Mouse (Mus musculus) kidney, embryonic 14.5 days (tissue): Measurements from ENCODE around the gene Strn4. TPM values are rescaled to one million over a fixed set of nuclear protein-coding genes. Genes with fewer than 3 reads are reported as not detected.
A peak's percentile ranks its signal among the peaks of the same experiment; 100 is the strongest.

ENCODE experiments used
- ATAC-seq: fragments of 200-750 bp; cut with Nextera tagmentation; 2 replicates; pipeline ENCODE4 v1.8.0; 2017; ENCODE audit warnings: moderate number of reproducible peaks, mild to moderate bottlenecking, moderate TSS enrichment, moderate library complexity; ENCODE audit not compliant: low FRiP score, low TSS enrichment
- H3K27ac ChIP-seq: fragments of 300-500 bp; sonication (generic); 2 replicates; pipeline ENCODE4 v1.5.1; 2014; ENCODE audit warnings: low read depth, mild to moderate bottlenecking, low read length, moderate library complexity, mixed read lengths
- H3K27me3 ChIP-seq: fragments of 300-500 bp; sonication (generic); 2 replicates; pipeline ENCODE4 v1.6.1; 2014; ENCODE audit warnings: mild to moderate bottlenecking, low read length; ENCODE audit not compliant: control insufficient read depth, insufficient read depth
- H3K36me3 ChIP-seq: fragments of 300-500 bp; sonication (generic); 2 replicates; pipeline ENCODE4 v1.6.1; 2014; ENCODE audit warnings: low read length, mixed read lengths; ENCODE audit not compliant: control insufficient read depth, insufficient read depth
- H3K4me1 ChIP-seq: fragments of 300-500 bp; sonication (generic); 2 replicates; pipeline ENCODE4 v1.6.1; 2014; ENCODE audit warnings: low read length, mixed read lengths; ENCODE audit not compliant: control insufficient read depth, insufficient read depth
- H3K4me2 ChIP-seq: fragments of 300-500 bp; sonication (generic); replicated peaks from 2 replicates; pipeline ENCODE4 v1.6.1; 2014; ENCODE audit warnings: low read depth, mild to moderate bottlenecking, low read length
- H3K4me3 ChIP-seq: fragments of 300-500 bp; sonication (generic); 2 replicates; pipeline ENCODE4 v1.5.1; 2014; ENCODE audit warnings: mild to moderate bottlenecking, low read length
- H3K9ac ChIP-seq: fragments of 300-500 bp; sonication (generic); 2 replicates; pipeline ENCODE4 v1.6.1; 2014; ENCODE audit warnings: low read depth, mild to moderate bottlenecking, low read length, moderate library complexity
- H3K9me3 ChIP-seq: fragments of 300-500 bp; sonication (generic); 2 replicates; pipeline ENCODE4 v1.6.1; 2016; ENCODE audit warnings: low read length; ENCODE audit not compliant: control insufficient read depth
- WGBS: fragments of 180-500 bp; shearing (Covaris S2); extraction: QIAGEN DNeasy Blood & Tissue Kit; methylation state at CpG from one replicate; pipeline ENCODE4 v1.1.7; 2014; 5-methylcytosine and 5-hydroxymethylcytosine counted together
- polyA plus RNA-seq: library from polyadenylated mRNA; unstranded; fragments of >200 nt; fragmentation: Nextera tagmentation; extraction: Ambion mirVana; gene quantifications from 2 replicates; pipeline ENCODE4 v1.2.1, GENCODE M21; 2014

The Strn4 gene
- polyA plus RNA-seq, 1 experiment from 2014 or later, result 111 TPM

DNA sequence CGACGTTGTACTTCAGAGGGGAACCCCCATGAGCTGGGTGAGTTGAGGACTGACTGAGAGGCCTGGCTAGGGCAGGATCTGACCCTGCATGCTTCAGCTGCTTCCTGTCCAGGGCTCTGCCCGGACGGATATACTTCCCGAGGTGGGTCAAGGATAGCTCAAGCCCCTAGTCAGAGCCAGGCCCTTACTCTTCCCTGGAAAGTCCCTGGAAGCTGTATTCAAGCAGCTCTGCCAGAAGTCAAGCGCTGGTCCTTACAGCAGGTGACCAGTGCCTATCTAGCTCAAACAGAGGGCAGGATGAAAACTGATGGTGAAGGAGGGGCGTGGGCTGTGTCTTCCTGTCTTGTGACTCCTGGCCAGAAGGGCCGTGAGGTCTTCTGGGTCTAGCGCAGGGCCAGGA is 14.8 kb downstream of the Strn4 start:
- WGBS, result 81% methylated on average over 9 of the region's 9 CpGs
- Histone ChIP-seq H3K27ac (no peak overlapping the region), H3K27me3 (no peaks in the 10 kb centered on the region), H3K9ac (no peak overlapping the region), H3K36me3 (peaks cover 96% of the 10 kb centered on the region), H3K4me1 (no peaks in the 10 kb centered on the region), H3K4me3 (no peak overlapping the region), H3K4me2 (no peak overlapping the region), H3K9me3 (no peaks in the 10 kb centered on the region)
- ATAC-seq, result no peak

- ATAC-seq, result no peak
- H3K27ac ChIP-seq, result no peak overlapping the region
- WGBS, result 94% methylated on average over 18 of the region's 18 CpGs
- no peaks in the 10 kb centered on the region for H3K27me3 ChIP-seq
- H3K4me1 ChIP-seq, result no peaks in the 10 kb centered on the region
- no peak overlapping the region for H3K9ac ChIP-seq
- no peak overlapping the region for H3K4me2 ChIP-seq
- H3K36me3 ChIP-seq, result peaks cover 67% of the 10 kb centered on the region
- H3K9me3 ChIP-seq, result no peaks in the 10 kb centered on the region
- H3K4me3 ChIP-seq, result no peak overlapping the region
Observed at GRCm38 (mm10) chr7:16837916-16838803, 22.5 kb downstream of the Strn4 start.

DNA sequence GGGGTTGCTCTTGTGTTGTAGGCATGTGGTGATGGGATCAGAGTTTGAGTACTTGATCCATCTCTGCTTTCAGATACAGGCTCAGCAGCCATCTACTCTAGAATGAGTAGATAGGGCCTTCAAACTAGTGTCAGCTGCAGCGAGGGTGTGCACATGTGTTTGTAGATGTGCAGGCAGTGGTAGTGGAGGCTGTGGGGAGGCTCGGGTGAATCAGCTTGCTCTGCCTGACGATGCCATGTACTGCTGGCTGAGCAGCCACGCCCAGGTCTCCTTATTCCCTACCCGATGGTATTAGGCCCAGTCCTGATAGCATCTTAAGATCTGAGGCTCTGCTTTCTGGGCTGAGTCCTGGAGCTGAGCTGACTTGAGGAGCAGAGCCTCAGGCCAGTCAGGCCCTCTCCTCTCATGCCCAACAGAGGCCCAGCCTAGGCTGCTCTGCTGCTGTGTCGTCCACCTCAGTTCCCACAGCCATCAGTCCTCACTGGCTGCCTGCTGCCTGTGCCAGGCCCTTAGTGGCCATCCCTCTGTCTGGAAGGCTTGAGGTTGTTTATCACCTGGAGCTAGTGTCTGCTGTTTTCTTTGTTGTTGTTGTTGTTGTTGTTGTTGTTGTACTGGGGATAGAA is 23.2 kb downstream of the Strn4 start:
- Histone ChIP-seq H3K9me3 (no peaks in the 10 kb centered on the region), H3K4me2 (no peak overlapping the region), H3K4me1 (no peaks in the 10 kb centered on the region), H3K36me3 (peaks cover 60% of the 10 kb centered on the region), H3K27ac (no peak overlapping the region), H3K27me3 (no peaks in the 10 kb centered on the region), H3K4me3 (no peak overlapping the region), H3K9ac (no peak overlapping the region)
- ATAC-seq, result no peak
- WGBS, result 85% methylated on average over 6 of the region's 6 CpGs

DNA sequence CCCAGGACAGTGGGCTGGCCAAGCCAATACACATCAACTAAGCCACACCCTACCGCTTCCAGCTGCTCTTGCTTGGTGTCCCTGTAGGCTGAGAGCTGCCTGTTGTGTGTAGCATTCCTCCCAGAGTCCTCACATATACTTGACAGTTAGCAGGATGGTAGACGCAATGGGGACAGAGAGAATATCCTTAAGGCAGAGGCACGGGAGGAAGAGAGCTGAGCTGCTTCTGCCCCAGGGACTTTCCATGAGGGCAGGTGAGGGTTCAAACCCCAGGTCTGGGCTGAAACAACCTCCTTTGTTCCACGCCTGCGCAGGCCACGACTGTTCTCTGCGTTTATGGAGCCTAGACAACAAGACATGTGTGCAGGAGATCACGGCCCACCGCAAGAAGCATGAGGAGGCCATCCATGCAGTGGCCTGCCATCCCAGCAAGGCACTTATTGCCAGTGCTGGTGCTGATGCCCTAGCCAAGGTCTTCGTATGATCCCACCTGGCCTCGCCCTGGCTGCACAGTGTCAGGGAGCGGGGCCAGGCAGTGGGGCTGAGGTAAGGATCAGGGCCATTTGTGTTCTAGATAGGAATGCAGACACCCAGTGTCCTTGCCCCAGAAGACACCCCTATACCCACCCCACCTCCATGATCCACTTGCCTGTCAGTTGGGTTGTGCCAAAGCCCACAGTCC is 23.9 kb downstream of the Strn4 start:
- 93% methylated on average over 12 of the region's 12 CpGs for WGBS

DNA sequence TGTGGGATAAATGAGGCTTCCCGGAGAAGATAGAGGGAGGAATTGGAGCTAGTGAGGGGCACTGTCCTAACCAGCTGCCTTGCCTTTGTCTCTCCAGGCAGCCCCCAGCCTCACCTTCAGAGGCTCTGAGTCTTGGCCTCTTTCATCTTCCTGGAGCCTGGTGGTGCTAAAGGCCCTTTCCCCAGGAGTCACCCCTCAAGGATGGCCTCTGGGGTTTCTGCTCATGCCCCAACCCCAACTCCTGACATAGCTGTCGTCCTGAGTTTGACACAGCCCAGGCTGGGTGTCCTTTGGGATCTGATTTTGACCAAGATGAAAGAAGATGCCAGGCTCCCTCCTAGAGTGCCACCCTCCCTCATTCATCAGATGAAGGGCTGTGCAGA is 24.4 kb downstream of the Strn4 start:
- no peak for ATAC-seq
- Histone ChIP-seq H3K27ac (no peak overlapping the region), H3K4me1 (peaks cover 3% of the 10 kb centered on the region), H3K36me3 (peaks cover 48% of the 10 kb centered on the region), H3K27me3 (no peaks in the 10 kb centered on the region), H3K4me2 (no peak overlapping the region), H3K9ac (no peak overlapping the region), H3K4me3 (no peak overlapping the region), H3K9me3 (no peaks in the 10 kb centered on the region)
- WGBS, result 86% methylated on average over 2 of the region's 2 CpGs

More for the DNA sequence above, 23.9 kb downstream of the Strn4 start:
- Histone ChIP-seq H3K4me3 (no peak overlapping the region), H3K27ac (no peak overlapping the region), H3K36me3 (peaks cover 53% of the 10 kb centered on the region), H3K9ac (no peak overlapping the region), H3K4me2 (no peak overlapping the region), H3K9me3 (no peaks in the 10 kb centered on the region), H3K4me1 (no peaks in the 10 kb centered on the region), H3K27me3 (no peaks in the 10 kb centered on the region)
- no peak for ATAC-seq

DNA sequence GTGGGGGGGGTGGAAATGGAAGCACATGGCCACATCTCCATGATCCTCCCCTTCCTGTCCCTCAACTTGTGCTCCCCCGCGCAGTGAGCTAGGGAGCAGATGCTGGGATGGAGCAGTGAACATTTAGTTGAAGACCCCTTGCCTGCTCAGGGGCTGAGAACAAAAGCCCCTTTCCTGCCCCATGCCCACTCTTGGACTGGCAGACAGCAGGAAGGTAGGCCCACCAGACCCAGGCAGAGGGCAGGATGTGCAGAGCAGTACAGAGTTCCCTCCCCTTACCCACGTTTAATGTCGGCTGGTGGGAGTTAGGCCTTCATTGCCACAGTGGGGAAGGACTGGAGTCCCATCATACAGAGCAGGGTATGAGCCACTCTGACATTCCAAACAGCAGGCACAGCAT is 25.4 kb downstream of the Strn4 start:
- H3K4me2 ChIP-seq, result no peak overlapping the region
- peaks cover 12% of the 10 kb centered on the region for H3K4me1 ChIP-seq
- no peak overlapping the region for H3K27ac ChIP-seq
- no peak overlapping the region for H3K4me3 ChIP-seq
- no peaks in the 10 kb centered on the region for H3K27me3 ChIP-seq
- WGBS, result 78% methylated on average over 4 of the region's 4 CpGs
- ATAC-seq, result no peak
- peaks cover 43% of the 10 kb centered on the region for H3K36me3 ChIP-seq
- H3K9ac ChIP-seq, result no peak overlapping the region
- H3K9me3 ChIP-seq, result no peaks in the 10 kb centered on the region

DNA sequence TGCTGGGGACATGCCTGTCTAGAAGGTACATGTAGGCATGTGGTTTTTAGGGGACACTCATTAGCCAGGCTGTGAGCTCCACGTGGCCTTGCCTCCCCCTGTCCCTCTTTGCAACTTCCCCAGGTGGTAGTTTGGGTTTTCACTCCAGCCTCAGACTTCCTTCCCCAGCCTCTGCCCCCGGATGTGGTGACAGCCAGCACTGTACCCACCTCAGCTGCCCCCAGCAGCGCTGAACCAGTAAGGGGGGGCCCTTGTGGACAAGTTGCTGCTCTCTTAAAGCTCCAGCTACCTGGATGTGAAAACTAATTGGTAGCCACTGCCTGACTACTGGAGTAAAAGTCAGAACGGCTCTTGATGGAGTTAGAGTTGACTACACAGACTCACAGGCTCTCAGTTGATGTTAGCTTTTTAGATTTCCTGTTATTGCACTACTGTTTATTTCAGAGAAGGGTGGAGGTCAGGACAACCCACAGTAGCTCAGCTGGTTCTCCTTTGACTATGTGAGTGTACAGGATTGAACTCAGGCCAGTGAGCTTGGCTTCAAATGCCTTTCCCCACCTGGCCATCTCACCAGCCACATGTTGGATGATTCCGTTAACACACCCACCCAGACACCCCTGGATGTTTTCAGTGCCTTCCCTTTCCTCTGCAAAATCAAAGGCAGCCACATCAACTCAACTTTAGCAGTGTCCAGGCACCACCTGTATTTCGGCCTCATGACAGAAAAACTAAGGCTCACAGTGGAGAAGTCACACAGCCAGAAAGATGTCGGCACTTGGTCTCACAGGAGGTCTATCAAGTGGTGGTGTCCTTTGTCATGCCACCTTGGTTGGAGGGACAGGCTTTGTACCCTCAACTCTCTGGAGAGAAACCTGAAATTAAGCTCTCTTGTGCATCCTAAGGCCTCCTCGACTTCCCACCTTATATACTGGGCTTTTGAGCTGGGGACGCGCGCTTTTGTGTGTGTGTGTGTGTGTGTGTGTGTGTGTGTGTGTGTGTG is 26.2 kb downstream of the Strn4 start:
- Histone ChIP-seq H3K4me1 (peaks cover 12% of the 10 kb centered on the region), H3K27me3 (no peaks in the 10 kb centered on the region), H3K9ac (peak overlapping the region; percentile 40; the same call in 1 of the 2 replicates), H3K4me3 (peak overlapping the region; percentile 59), H3K4me2 (peak overlapping the region; percentile 84), H3K9me3 (no peaks in the 10 kb centered on the region), H3K27ac (peak overlapping the region; percentile 73; the same call in 1 of the 2 replicates), H3K36me3 (peaks cover 42% of the 10 kb centered on the region)
- WGBS, result 41% methylated on average over 11 of the region's 11 CpGs
- peak; percentile 4; the same call in 1 of the 2 replicates for ATAC-seq

DNA sequence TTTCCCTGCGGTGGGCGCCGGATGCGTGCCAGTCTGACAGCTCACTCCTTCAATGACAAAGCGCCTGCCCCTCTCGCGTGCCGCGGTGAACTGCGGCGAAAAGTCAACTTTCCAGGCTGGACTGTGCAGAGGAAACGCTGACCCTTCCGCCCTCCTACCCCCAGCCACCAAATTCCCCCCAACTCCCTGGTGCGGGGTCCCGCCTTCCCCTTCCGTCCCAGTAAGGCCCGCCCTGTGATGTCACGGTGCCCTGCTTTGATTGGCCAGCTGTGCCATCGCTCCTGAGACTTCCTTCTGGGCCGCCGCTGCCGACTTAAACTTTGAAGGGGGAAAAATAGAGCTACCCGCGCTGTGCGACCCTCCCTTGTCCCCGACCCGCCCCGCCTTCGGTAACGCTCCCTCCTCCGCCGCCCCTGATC is 27.0 kb downstream of the Strn4 start, which contains the start of gene Prkd2:
Prkd2 (plus strand) TSS at position 258 of the 419 bp plus-strand sequence.
- peak within 1 kb of the TSS; percentile 59 for H3K4me3 ChIP-seq
- H3K9me3 ChIP-seq, result no peaks in the 10 kb centered on the region
- peaks cover 38% of the 10 kb centered on the region for H3K36me3 ChIP-seq
- WGBS, result under 1% methylated on average over 32 of the region's 32 CpGs
- peak within 1 kb of the TSS; percentile 73 for H3K9ac ChIP-seq
- ATAC-seq, result peak; percentile 89
- peak within 1 kb of the TSS; percentile 73 for H3K27ac ChIP-seq
- H3K4me1 ChIP-seq, result peaks cover 12% of the 10 kb centered on the region
- H3K27me3 ChIP-seq, result no peaks in the 10 kb centered on the region
- peak within 1 kb of the TSS; percentile 84 for H3K4me2 ChIP-seq
